Mouse (Mus musculus): Measurements from ENCODE around the gene Setd5.

Setd5 gene

DNA sequence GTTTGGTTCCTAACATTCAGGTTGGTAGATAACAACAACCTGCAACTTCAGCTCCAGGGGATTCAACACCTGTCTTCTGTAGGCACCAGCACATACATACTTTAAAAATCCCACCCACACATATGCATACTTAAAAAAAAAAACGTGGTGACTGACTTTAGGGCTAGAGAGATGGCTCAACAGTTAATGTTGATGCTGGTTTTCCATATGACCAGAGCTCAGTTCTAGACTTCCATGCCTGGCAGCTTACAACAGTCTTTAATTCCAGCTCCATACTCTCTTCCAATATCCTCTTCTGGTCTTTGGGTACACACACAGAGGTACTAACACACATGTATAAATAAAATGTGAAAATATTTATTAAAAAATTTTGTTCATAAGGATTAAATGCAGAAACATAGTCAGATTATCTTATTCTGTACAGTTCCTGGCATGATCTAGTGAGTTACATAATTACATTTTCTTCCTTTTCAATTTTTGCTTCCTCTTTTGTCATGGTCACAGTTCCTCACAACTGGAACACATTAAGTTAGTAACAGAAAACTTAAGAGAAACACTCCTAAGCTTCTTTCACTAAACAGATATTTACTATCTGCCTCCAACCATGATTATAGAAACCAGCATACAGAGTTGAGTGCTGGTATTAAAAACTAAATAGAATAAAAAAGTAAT is 16.1 kb upstream of the Setd5 start:
- DNase-seq: no peak

DNA sequence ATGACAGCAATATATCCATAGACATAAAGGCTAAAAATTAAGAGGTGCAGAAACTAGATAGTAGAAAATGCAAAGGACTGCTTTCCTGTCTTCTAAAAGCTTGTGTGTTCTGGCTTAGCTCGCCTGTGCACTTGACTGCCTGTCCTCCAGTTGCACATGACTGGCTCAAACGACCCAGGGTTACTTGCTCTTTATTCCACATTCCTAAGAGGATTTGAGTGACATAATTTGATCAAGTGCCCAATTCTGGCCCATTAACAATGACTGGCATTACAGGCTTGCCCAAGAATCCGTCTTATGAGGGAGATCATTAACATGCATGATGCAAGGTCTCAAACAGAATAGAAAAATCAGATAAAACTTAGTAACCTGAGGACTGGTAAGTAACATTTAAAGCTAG is 14.9 kb upstream of the Setd5 start:
- peak; percentile 86 for DNase-seq

DNA sequence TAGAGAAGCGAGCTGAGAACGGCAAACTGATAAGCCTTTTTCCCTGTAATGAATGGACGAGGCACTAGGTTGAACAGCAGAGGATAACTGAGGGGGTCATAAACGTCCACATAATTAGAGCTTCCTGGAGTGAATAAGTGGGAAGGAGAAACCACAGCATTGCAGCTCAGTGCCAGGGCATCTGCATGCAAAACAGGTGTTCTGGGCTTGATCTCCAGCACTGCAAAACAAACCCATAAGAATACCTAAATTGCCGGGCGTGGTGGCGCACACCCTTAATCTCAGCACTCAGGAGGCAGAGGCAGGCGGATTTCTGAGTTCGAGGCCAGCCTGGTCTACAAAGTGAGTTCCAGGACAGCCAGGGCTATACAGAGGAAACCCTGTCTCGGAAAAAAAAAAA is 13.8 kb upstream of the Setd5 start:
- no peak for DNase-seq

DNA sequence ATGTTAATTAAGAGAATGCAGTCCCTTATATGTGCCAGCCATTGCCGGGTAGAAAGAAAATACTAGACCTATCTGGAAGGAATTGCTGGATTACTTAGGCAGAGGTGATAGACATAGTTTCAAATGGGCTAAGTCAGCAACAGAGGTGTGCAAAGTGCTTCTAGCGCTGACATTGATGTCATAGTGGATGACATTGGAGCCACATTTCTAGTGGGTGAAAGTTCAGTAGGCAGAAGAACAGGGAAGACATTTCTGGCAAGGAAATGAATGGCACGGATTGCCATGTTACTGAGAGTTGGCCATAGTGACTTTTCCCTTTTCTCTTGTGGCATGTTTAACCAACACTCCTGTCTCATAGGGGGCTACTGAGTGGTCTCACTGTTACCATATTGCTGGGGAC is 12.0 kb upstream of the Setd5 start:
- no peak for DNase-seq

DNA sequence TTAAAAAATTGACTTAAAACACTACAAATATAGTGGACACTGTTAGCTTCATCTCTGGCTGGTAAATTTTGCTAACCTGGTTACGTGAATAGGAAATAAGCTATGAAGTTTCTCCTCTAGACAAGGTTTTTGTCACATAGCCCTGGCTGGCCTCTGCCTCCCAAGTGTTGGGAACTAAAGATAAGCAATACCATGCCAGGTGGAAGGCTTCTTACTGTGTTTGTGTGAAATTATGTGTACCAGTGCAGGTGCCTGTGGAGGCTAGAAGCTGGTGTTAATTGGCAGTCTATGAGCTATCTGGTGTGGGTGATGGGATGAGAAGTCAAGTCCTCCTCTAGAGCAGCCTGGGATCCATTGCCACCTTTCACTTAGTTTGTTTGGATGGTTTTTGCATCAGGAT is 8.0 kb upstream of the Setd5 start:
- DNase-seq: no peak

DNA sequence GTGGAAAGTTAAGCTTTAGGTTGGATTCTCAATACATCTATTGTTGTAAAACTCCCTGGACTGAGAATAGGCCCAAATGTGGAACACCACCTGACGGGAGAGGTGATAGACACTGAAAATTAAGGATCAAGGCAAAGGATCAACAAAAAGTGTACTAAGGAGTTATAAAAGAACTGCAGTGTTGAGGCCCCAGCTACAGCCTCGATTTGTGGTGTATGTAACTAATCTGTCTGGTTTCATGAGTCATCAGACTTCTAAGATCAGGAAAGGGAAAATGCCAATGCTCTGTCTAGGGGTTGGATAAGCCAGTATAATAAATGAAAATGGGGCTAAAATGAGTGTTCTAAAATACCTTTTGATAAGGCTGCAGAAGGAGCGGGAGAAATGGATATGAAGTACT is 1.9 kb upstream of the Setd5 start:
- no peak for DNase-seq

DNA sequence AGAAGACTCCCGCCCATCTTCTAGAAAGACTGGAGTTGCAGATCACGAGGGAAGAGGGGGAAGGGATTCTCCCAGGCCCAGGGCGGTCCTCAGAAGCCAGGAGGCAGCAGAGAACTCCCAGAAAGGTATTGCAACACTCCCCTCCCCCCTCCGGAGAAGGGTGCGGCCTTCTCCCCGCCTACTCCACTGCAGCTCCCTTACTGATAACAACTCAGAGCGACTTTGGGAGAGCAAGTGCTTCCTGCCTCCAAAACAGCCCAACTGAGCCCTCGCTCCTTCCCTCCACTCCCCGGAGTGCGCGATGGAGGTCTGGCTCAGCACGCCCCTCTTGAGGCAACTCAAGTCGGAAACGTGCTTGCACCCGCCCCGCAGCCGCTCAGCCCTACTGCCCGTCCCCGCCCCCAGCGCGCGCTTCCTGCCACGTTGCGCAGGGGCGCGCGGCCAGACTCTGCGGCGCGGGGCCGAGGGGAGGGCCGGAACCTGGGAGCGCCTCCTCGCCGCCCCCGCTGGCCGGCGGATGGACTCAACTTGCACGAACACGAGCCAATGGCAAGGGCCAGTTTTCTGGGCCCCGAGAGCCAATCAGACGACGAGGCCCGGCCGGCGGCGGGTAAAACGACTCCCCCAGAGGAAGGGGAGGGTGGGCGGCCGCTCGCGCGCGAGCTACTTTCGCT is 1.0 kb upstream of the Setd5 start:
- DNase-seq: peak; percentile 96

DNA sequence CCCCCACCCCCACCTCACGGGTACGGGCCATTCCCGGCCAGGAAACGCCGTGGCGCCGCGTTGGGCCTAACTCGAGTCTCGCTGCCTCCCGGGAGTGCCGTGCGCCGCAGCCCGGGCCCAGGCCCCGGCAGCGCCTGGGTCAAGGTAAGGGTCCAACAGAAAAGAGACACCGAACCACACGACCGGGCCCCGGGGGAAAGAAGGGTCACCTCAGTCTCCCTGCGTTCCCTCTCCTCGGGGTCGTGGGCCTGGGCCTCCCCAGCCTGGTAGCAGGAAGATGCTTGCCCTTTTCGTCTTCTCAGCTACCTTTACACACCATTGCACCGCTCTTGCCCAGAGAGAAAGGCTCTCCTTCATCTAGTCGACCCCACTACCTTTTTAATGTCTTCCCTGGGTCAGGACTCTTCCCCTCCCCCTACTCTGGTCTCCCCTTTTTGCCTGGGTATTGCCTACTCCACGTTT is 435 bp downstream of the Setd5 start:
- no peak for DNase-seq

DNA sequence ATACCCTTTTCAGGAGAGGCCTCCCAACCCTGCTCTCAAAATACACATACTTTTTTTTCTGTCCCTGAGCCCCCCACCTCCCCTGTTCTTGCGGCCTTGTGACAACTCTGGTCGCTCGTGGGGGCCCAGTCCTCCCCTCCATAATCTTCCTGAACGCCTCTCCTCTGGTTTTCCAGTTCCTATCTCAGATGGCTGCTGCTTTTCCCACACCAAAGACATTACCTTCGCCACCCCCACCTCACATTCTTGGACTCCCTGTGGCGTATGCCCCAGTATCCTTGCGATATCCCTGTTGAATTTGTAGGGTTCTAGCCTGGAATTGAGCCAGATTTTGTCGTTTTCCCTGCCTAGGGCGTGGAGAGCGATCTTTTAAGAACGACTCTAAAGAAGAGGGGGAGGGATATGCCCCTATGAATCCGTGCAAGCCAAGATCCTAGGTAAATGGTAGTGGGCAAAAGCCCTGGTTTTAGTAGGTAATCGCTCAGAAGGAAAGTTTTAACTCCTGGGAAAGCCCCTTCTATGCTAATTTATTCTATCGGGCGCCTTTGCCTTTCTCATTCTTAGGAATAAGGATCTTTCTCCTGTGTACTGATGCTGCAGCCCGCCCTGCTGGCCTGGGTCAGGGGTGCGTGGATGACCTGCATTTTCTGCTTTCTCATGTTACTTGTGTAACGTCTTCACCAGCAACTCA is 1.0 kb downstream of the Setd5 start:
- peak; percentile 38 for DNase-seq

DNA sequence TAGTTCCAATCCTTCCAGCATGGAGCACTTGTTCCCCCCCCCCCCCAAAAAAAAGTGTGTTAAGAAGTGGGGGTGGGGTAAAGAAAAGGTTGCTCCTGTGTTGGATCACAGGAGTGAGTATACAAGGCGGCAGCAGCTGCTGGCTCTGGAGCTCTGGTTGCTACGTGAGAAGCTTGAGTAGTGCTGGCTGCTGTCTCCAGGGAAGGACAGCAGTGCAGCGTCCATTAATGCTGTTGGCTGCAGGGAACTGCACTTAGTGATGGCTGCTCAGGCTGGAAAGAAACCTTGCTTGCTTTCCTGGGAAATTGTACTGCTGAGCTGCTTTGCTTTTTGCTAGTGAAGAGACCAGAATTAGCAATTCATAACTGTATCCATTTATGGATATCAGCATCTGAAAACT is 2.3 kb downstream of the Setd5 start:
- DNase-seq: no peak

DNA sequence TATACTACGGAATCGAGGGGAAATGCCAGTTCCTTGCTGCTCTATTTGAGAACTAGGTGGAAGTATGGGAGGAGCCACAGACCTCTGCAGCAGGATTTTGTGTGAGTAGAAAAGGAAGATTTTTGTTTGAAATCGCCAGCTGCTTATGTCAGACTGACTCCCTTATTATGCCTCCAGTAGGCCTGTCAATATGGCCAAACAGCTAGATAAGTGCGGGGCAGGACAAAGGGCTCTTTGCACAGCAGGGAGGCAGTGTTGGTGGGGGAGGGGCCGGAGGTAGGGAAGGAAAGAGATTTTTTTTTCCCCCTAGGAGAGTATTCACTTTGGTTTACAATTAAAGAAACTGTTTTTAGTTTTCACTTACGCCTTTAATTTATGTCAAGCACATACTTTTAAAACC is 5.1 kb downstream of the Setd5 start:
- peak; percentile 35 for DNase-seq

DNA sequence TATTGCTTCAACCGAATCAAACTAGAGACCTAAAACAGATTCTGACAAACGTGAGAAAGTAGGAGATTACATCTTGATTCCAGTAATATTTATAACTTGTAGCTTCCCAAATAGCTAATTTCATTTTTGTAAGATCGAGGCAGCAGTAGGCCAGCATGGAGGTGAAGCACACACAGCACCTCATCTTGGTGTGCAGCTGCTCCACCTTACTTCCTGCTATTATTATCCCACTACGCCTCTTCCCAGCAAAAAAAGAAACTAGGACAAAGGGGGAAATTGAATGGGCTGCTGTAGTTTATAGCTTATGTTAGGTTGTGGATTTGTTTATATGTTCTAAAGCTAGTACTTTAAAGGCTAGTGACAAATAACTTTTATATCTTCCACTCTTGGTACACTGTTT is 7.4 kb downstream of the Setd5 start:
- DNase-seq: no peak

DNA sequence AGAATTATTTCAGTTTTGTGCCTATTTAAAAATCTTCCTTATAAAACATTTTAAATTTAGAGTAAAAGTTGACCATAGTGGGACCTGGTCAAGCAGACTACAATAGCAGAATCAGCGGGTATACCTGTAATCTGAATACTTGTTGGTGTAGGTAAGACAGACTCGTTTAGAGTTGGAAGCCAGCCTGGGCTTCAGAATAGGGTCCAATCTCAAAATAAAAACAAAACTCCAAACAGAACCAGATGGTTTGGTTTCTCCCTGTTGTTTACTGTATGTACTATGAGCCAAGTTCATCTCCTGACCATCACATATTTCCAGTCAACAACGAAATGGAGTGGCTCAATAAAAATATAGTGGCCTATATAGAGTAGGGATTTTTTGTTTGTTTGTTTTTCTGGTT is 16.0 kb downstream of the Setd5 start:
- DNase-seq: no peak

DNA sequence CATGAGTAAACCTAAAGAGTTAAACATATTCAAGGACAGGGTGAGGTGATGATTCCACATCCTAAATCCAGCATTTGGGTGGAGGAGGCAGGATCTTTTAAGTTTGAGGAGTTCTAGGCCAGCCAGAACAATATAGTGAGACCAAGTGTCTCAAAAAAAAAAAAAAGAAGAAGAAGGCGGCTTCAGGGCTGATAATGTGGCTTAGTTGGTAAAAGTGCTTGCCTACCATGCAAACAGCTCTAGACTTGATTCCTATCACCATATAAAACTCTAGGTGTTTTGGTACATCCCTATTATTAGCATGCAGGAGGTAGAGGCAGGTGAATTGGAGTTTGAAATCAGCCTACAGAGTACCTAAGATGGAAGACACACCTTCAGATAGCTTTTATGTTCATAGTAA is 18.4 kb downstream of the Setd5 start:
- no peak for DNase-seq

DNA sequence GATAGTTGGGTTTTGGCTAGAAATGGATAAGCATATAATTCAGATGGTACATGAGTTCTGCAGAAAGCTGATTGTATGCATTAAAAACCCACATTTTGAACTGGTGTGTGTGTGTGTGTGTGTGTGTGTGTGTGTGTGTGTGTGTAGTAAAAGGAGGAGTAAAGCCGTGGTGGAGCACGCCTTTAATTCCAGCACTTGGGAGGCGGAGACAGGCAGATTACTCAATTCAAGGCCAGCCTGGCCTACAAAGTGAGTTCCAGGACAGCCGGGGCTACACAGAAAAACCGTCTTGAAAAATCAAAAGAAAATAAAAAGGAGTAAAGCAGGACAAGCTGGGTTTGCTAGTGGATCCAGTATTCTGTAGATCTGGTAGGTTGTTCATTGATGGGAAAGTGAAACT is 20.5 kb downstream of the Setd5 start:
- peak; percentile 15 for DNase-seq

DNA sequence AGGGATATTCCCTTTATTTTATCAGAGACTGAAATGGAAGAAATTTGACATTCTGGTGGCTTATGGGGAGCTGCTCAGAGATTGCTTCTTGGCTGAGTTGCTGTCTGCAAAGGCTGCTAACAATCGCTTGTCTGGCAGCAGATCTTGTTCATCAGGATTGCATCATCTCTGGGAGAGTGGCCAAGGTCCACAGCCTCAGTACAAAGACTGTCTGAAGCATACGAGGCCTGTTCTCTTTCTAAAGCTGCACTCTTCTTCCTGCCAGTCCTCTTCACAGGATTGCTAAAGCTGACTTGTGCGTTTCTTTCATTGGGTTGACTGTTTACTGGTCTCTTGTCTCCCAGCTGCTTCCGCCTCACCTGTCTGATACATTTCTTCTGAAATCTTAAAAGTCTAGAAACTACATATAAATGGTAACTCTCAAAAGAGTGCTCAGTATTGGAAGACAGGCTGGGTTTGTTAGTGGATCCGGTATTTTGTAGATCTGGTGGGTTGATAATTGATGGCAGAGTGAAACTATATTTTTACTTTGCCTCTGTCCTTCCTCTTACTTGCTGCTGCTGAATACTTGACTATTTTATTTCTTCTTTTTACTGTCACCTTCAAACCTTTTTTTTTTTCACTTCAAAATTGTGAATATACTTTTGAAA is 22.6 kb downstream of the Setd5 start:
- peak; percentile 97 for DNase-seq

DNA sequence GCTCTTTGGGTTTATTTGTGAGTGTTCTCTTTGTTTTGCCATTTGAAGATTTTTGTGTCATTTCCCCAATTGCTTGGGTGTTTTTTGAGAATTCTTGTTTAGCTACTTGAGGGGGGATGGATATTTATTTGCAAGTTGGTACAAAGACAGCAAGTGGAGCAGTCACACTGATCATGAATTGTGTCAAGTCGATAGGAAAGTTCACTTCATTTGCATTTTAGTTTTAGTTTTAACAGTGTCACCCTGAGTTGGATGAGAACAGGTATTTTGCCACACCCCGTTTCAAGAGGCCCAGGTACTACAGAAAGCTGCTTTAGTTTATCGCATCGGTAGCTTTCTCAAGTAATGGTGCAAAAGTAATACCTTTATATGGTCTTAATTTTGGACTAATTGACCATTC is 25.4 kb downstream of the Setd5 start:
- peak; percentile 43 for DNase-seq

DNA sequence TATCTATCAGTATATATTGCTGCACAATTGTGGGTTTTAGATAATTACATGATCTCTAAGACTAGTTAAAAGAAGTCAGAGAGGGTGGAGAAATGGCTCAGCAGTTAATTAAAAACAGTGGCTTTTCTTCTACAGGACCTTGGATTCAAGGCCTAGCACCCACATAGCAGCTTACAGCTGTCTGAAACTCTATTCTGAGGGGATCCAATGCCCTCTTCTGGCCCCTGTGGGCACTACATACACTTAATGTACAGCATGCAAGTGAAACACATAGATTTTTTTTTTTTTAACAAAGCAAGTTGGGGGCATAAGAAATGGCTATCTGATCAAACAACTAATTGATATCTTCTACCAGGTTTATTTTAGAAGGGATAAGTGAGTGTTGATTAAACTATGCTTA is 26.6 kb downstream of the Setd5 start:
- peak; percentile 86 for DNase-seq

DNA sequence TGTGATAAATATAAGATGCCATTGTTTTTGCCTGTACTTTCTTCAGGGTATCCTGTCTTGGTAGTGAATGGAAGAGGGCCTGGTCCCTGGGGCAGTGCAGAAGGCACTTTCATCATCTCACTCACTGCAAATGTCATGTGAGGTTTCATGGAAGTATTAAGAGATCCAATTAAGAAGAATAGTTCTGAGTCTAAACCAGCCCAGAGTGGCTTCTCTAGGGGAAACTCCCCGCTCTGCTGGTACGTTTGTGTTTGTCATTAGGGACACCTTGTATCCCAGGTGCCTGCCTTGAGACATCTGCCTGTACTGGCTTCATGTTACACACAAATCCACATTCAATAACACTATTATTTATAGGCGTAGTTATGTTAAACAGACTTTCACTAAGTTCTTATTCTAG is 32.2 kb downstream of the Setd5 start:
- no peak for DNase-seq

DNA sequence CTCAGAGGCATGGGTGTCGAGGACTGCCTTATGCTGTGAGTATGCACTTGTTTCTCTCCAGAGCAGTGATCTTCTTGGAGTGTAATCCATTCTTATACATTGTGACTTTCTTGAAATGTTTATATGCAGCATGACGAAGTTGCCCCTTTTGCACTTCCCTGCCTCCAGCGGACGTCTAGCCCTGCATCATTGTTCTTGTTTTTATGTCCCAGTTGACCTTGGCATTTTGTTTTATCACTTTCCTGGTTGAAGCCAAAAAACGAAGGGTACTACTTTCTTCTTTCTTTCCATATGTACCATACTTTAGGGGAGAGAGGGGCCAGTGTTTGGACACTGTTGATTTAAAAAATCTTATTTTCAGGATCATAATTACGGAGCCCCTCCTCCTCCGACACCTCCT is 32.8 kb downstream of the Setd5 start:
- DNase-seq: no peak

DNA sequence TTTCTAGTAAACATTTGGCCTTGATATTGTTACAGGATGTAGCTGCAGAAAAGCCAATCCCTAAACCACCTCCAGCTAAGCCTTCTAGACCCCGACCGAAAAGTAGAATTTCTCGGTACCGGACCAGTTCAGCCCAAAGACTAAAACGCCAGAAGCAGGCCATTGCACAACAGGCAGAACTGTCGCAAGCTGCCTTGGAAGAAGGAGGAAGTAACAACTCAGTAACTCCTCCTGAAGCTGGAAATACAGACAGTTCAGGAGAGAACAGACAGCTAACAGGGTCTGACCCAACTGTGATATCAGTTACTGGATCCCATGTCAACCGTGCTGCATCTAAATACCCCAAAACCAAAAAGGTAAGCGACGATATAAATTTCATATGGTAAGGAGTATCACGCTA is 43.6 kb downstream of the Setd5 start:
- peak; percentile 53 for DNase-seq

DNA sequence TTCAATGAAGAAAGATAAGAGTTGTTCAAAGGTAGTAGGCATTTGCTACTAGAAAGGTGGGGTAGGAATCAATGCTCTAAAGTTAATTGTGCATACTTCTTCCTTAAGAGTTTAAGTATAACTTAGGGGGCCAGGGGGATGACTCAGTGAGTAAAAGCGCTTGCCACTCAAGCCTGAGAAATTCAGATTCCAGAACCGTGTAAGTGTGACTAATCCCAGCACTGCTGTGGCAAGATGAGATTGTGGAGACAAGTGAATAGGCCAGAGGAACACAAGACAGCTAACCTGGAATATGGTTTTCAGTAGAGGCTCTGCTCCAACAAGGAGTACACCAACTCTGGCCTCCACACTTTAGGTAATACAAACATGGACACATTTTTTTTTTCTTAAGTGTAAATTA is 56.2 kb downstream of the Setd5 start:
- no peak for DNase-seq

DNA sequence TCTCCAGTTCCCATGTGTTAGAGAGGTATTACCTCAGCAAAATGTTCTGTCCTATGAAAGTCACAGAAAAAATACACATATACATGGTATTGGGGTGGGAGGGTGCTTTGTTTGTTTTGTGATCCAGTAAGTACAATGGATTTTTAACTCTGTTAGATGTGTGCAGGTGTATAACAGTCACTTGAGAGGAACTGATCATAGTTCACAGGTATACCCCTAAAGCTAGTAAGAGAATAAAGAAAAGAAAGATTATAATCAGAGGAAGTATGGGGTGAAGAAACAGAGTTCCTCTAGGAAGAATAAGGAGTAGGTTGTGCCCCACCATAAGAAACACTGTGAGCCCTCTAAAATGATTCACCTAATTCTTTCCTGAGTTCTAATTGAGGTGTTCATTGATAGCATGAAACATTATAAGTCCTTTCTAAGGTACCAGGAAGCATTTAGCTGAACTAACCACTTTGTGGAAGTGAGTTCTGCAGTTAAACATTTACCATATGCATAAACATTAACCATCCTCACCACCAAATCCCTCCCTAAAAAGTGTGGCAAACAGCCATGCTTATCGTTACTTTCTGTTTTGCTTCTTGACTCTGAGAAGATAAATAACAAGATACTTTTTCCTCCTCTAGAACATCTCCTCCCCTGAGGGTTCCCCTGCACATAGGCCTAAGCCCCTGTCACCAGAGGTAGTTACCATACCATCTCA is 64.4 kb downstream of the Setd5 start:
- DNase-seq: no peak

All from lung, postnatal 36 days (tissue).